Mouse (Mus musculus): ENCODE measurements at regions not wholly inside any gene's neighbourhood (a gene's known extent, or its start where the extent isn't known, plus 50 kb on each side); places are given as distances from the start of the nearest gene placed in this dataset.

DNA sequence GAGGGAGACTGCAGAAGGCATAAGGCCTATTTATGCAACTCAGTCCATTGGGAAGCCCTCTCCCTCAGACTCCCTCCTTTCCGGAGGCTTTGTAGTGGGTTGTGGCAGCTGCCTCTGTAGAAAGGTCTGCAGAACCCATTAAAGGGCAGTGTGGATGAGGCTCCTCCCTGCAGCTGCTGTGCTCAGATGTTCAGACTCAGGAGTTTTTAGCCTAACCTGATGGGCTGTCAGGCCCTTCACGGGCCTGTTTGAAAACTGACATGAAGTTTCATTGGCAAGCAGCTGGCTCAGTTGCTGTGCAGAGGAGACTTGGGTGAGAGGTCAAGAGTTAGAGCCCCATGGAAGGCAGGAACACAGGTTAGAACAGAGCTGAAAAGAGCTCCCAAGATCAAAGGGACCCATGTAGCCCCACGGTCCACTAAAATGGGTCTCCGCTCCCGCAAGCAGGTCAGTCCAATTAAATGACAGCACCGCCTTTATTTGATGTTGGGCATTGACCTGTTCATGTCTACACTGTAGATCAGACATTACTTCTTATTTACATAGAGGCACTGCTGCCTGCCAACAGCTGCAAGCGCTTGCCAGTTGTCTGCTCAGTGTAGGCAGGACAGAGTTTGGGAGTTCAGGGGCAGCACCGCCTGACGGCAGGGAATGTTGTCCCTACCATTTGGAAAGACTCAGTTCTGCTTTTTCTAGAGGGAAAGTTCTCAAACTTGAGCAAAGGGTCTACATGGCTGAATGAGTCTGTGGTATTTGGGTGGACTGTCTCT, 53.8 kb upstream of the Usp46 start:
- no peak for DNase-seq

DNA sequence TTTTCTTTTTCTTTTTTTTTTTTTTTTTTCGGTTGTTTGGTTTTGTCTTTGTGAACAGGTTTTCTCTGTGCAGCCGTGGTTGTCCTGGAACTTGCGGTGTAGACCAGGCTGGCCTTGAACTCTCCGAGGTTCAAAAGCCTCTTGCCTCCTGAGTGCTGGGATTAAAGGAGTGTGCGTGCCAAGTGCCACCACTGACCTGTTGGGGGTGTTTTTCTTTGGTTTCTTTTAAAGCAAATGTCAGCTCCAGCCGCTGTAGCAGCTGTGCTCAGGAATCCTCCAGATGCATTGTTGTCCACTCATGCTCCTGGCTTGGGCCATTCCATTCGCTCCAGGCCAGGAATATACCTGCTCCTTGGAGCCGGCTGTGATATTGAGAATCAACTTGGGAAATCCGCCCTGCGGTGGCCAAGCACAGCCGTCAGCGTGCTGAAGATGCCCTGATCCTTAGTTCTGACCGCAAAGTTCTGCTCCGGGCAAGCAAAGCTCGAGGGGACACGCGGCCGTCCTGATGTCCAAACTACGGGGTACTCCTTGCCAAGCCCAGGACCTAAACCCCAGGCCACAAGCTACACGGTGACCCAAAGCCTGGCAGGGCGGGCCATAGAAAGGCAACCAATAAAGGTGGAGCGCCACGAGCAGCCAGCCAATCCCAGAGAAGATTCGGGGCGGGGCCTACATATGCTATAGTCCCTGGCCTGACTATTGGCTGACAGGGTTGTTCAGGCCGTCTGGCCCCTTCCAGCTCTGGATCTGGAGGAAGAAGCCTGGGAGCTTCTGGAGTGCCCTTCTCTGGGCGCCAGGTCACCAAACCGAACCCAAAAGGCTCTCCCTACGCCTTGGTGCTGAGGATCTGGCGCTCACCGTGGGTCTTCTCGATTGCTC, 58.0 kb upstream of the Usp46 start:
- DNase-seq, result peak; percentile 47 to 65

DNA sequence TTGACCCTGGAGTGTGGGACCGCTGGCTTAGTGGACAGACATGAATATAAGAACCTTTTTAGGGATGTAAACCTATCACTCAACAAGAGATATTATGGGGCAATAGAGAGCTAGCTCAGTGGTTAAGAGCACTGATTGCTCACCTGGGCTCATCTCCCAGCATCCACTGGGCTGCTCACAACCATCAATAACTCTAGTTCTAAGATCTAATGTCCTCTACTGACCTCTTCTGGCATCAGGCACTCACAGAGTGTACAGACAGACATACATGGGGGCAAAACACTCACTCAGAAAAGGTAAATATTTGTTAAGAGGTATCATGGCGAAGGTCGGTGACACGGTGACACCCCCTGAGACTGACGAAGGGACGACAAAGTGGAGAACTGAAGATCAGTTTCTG, 59.3 kb upstream of the Usp46 start:
- DNase-seq, result no peak

DNA sequence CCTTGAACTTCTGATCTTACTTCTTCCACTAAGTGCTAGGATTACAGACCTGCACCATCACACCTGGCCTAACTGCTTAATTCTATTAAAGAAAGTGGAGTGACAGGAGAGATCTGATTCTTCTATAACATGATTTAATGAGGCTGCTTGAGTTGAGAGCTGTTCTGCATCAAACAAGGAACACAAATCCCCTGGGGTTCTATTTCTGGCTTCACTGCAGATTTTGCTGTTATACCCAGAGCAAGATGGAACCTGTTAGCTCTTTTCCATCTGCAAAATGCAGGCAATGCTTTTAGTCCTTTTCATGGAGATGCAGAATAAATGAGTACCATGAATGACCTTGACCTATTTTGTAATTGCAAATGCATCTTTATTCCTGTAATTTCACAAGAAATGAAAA, 61.4 kb upstream of the Usp46 start:
- no peak for DNase-seq

DNA sequence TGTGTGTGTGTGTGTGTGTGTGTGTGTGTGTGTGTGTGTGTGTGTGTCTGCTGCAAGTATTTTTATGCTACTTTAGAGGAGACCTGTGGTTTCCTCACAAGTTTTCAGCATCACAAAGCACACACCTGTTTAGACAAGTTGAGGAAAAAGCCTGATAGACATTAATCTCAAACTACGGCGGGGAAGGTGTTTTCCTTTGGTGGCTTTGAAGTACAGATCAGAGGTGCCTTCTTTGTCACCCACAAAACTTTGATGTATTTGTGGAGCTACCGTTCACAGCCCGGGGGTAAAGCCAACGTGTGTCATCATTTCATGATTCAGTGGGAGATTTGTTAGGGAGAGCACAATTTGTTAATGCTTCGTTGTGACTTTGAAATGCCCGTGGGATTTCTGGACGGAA, 62.4 kb upstream of the Rasl11b start:
- DNase-seq, result no peak

DNA sequence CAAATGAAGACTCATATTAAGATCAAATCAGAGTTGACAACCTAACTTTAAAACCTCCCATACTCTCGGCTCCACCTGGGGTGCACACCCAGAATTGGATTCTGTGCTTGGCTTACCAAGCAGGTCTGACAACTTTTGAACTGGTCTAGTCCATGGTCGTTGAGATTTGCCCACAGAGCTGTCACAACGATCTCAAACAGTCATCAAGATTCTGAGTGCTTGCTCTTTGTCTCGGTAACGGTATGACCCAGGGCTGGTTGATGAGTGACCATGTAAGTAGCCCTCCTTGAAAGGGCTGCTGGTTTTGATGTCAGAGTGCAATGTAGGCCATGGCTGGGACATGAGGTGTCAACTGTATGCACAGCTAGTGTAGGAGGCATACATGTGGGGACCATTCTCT, 58.7 kb upstream of the Rasl11b start:
- no peak for DNase-seq

DNA sequence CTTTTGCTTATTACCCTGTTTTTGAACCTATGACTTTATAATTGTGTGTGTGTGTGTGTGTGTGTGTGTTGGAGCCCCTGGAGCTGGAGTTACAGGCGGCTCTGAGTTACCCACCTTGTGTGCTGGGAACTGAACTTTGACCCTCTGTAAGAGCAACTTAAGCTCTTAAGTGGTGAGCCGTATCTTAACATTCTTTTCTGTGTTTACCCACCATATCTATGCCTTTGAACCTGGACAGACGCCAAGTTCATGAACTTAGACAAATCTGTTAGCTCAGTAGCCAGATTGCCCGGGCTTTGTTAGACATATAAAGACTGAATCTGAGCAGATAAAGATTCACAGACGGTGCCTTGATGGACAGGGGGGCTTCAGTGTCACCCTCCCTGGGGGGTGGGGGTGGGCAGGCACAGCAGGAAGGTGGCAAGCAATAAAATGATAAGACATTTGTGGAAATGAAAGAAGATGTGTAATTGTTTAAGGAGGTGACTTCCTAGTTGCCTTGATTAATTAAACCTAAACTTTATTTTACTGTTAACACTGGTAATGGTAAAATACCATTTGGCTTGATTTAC, 58.1 kb upstream of the Rasl11b start:
- no peak for DNase-seq

DNA sequence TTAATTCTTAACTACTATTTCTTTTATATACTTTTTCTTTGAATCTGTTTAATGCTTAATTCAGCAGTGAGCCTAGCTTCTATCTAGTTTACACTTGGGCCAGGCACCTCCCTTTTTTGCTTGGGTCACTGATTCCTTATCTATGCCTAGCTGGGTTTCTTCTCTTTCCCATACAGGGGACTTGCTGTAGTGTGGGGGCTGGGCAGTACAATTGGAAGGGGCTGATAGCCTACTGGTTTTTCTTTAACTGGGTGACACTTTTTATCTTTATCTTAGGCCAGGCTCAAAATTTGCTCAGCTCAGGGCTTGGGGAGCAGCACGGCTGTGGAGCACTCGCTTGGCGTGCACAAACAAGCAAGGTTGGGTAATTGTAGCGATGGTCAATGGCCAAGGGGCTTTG, 51.1 kb upstream of the Rasl11b start:
- no peak for DNase-seq

DNA sequence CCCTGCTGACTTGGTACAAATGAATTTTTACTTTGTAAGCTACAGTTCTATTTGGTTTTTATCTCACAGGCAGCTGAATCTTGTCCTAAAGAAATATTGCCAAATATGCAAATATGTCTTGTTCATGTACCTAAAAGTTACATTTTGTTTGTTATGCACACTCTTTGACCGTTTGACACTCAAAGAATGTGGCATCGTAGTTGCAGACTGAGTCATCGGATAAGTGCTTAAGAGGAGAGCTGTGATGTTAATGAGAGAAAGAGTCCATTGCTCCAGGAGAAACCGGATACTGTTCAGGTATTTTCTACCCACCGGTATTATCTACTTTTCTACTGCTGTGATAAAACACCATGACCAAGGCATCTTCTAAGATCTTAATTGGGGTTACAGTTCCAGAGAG, 50.3 kb upstream of the Rasl11b start:
- no peak for DNase-seq
